In genomic region chr5:144283551-144284031, GRCm38 (mm10) we compare ENCODE assay signal across 13 mouse cellular contexts. TPM values are rescaled to one million over a fixed set of nuclear protein-coding genes. Genes with fewer than 3 reads are reported as not detected.
DNase-seq lines count a peak whose midpoint lies in the region; ATAC-seq and TF ChIP-seq lines count a peak whose summit lies in the region.
"Had no signal": no experiment of that assay in that cellular context is flagged by ENCODE, and none has a peak within 500 bp of the region (broad histone marks: within the 10 kb centered on the region; RNA-seq: fewer than 3 reads in every experiment).

No protein-coding gene starts in this region.

- H3K27ac ChIP-seq in liver, postnatal 0 days (ENCODE audit: low read depth): no peak overlapping the region
- H3K27ac ChIP-seq in liver, embryonic 11.5 days (ENCODE audit: low read depth, low read length): no peak overlapping the region
- H3K27ac ChIP-seq in embryonic facial prominence, embryonic 15.5 days (replicated peaks): no peak overlapping the region
- H3K27ac ChIP-seq: embryonic facial prominence, embryonic 12.5 days; hindbrain, embryonic 12.5 days; liver, embryonic 15.5 days had no signal

- H3K27me3 ChIP-seq in liver, postnatal 0 days (ENCODE audit: insufficient read depth, low read length): no peaks in the 10 kb centered on the region
- H3K27me3 ChIP-seq in liver, embryonic 11.5 days (replicated peaks; ENCODE audit: control insufficient read depth, insufficient read depth, low read length): no peaks in the 10 kb centered on the region
- no peaks in the 10 kb centered on the region for H3K27me3 ChIP-seq in embryonic facial prominence, embryonic 15.5 days
- H3K27me3 ChIP-seq: embryonic facial prominence, embryonic 12.5 days; hindbrain, embryonic 12.5 days; liver, embryonic 15.5 days had no signal

- 35% methylated on average over 8 of the region's 8 CpGs for WGBS in liver, postnatal 0 days (ENCODE audit: insufficient replicate concordance)
- WGBS in liver, embryonic 11.5 days: 63% methylated on average over 8 of the region's 8 CpGs
- 62% methylated on average over 8 of the region's 8 CpGs for WGBS in embryonic facial prominence, embryonic 15.5 days

- no peak for TF ChIP-seq EP300 in liver, postnatal 0 days (IDR thresholded peaks at IDR 0.05; ENCODE audit: low read depth)

- no peak overlapping the region for H3K4me3 ChIP-seq in liver, postnatal 0 days (ENCODE audit: low read depth, low read length)
- no peak overlapping the region for H3K4me3 ChIP-seq in liver, embryonic 11.5 days (ENCODE audit: low read depth, low read length)
- H3K4me3 ChIP-seq in embryonic facial prominence, embryonic 15.5 days (replicated peaks): no peak overlapping the region
- H3K4me3 ChIP-seq: embryonic facial prominence, embryonic 12.5 days; hindbrain, embryonic 12.5 days; liver, embryonic 15.5 days had no signal

- peaks cover 16% of the 10 kb centered on the region for H3K36me3 ChIP-seq in liver, postnatal 0 days (replicated peaks; ENCODE audit: insufficient read depth, low read length)
- no peaks in the 10 kb centered on the region for H3K36me3 ChIP-seq in liver, embryonic 11.5 days (ENCODE audit: control insufficient read depth, insufficient read depth, low read length)
- H3K36me3 ChIP-seq in embryonic facial prominence, embryonic 15.5 days: peaks cover 4% of the 10 kb centered on the region; the same call in 1 of the 2 replicates

- no peak for TF ChIP-seq CTCF in liver, postnatal 0 days (IDR thresholded peaks at IDR 0.05; ENCODE audit: low read depth)

- no peaks in the 10 kb centered on the region for H3K9me3 ChIP-seq in liver, postnatal 0 days (ENCODE audit: low read length)
- no peaks in the 10 kb centered on the region for H3K9me3 ChIP-seq in liver, embryonic 11.5 days (ENCODE audit: control insufficient read depth, low read length)
- no peaks in the 10 kb centered on the region for H3K9me3 ChIP-seq in embryonic facial prominence, embryonic 15.5 days (replicated peaks)
- H3K9me3 ChIP-seq: embryonic facial prominence, embryonic 12.5 days; hindbrain, embryonic 12.5 days; liver, embryonic 15.5 days had no signal

- peak; percentile 52 for ATAC-seq in liver, postnatal 0 days
- ATAC-seq in liver, embryonic 11.5 days (replicated peaks; ENCODE audit: low FRiP score): no peak
- ATAC-seq in embryonic facial prominence, embryonic 15.5 days (ENCODE audit: insufficient number of reproducible peaks, low FRiP score, low TSS enrichment, low read depth): 0 out of 2 replicates have a peak, but pooled peaks have one; percentile 41
- ATAC-seq in neutrophil, adult 5-6 weeks (ENCODE audit: extremely low read depth, insufficient number of reproducible peaks, low FRiP score, poor library complexity, severe bottlenecking): peak; percentile 88

- no peaks in the 10 kb centered on the region for H3K4me1 ChIP-seq in liver, postnatal 0 days (ENCODE audit: insufficient read depth)
- H3K4me1 ChIP-seq in liver, embryonic 11.5 days (replicated peaks; ENCODE audit: control insufficient read depth, insufficient read depth, low read length): no peaks in the 10 kb centered on the region
- peaks cover 9% of the 10 kb centered on the region for H3K4me1 ChIP-seq in embryonic facial prominence, embryonic 15.5 days
- H3K4me1 ChIP-seq: embryonic facial prominence, embryonic 12.5 days; hindbrain, embryonic 12.5 days; liver, embryonic 15.5 days had no signal

- no peak overlapping the region for H3K4me2 ChIP-seq in liver, postnatal 0 days (ENCODE audit: low read depth, low read length)
- no peak overlapping the region for H3K4me2 ChIP-seq in liver, embryonic 11.5 days
- H3K4me2 ChIP-seq in embryonic facial prominence, embryonic 15.5 days (replicated peaks): no peak overlapping the region
- H3K4me2 ChIP-seq: embryonic facial prominence, embryonic 12.5 days; hindbrain, embryonic 12.5 days; liver, embryonic 15.5 days had no signal

- intact Hi-C loops in gastrocnemius, postnatal 36 days (cut with DNase I): no loop called here

- no peak overlapping the region for H3K9ac ChIP-seq in liver, postnatal 0 days (replicated peaks)
- no peak overlapping the region for H3K9ac ChIP-seq in liver, embryonic 11.5 days (ENCODE audit: low read depth, low read length)
- H3K9ac ChIP-seq in embryonic facial prominence, embryonic 15.5 days: no peak overlapping the region
- H3K9ac ChIP-seq: embryonic facial prominence, embryonic 12.5 days; hindbrain, embryonic 12.5 days; liver, embryonic 15.5 days had no signal

- peak; percentile 31 for DNase-seq in gastrocnemius, adult 18-20 months (ENCODE audit: low spot score)
- no peak for DNase-seq in gastrocnemius, postnatal 36 days
- no peak for DNase-seq in liver, postnatal 0 days
- DNase-seq in liver, embryonic 11.5 days (ENCODE audit: low spot score): no peak
- no peak for DNase-seq in adrenal gland, postnatal 10 days
- DNase-seq in right cerebral cortex, postnatal 25 days: no peak
- DNase-seq: kidney, postnatal 14 days; thymus, postnatal 4 days had no signal

RNA-seq across cellular contexts. Expression of gene Bri3, which starts 39.4 kb away (rescaled TPM):
- 10 to 100 TPM; 39.4 to 45.3 TPM for total RNA-seq in gastrocnemius, adult 18-20 months (2021)
- total RNA-seq in gastrocnemius, postnatal 36 days (2021): 10 to 100 TPM; 33.8 to 35.6 TPM
- polyA plus RNA-seq in liver, postnatal 0 days (2015; fragmentation: Nextera tagmentation; extraction: Ambion mirVana): 51.1 and 53.0 TPM in 2 replicates
- 59.2 and 61.0 TPM in 2 replicates for polyA plus RNA-seq in liver, embryonic 11.5 days (2014; fragmentation: Nextera tagmentation; extraction: Ambion mirVana)
- 112 and 118 TPM in 2 replicates for polyA plus RNA-seq in embryonic facial prominence, embryonic 15.5 days (2015; fragmentation: Nextera tagmentation; extraction: Ambion mirVana)
- 29.8 and 39.1 TPM in 2 replicates for total RNA-seq in neutrophil, adult 5-6 weeks (2017)
- total RNA-seq in adrenal gland, postnatal 10 days (2021): 100 to 1,000 TPM; 116 to 124 TPM
